Mouse (Mus musculus) right cerebral cortex, postnatal 25 days (tissue): ENCODE measurements around the gene Gpr171.
"Not testable (repeated sequence)": the region's sequence is repeated elsewhere in the genome, so short reads cannot be mapped to it uniquely, and the experiment has no call there.

Source experiments
- DNase-seq: peaks from one replicate; pipeline ENCODE4 v3.0.0; 2022

The Gpr171 gene

GRCm38 (mm10) chr3:59113291-59113690 is 11.7 kb upstream of the Gpr171 start:
- not testable (repeated sequence) for DNase-seq

- DNase-seq = no peak
Observed at GRCm38 (mm10) chr3:59111944-59112343, 10.3 kb upstream of the Gpr171 start.

GRCm38 (mm10) chr3:59109834-59110233 is 8.2 kb upstream of the Gpr171 start:
- DNase-seq = not testable (repeated sequence)

GRCm38 (mm10) chr3:59107439-59107838 is 5.8 kb upstream of the Gpr171 start:
- DNase-seq = no peak

GRCm38 (mm10) chr3:59104462-59104861 is 2.8 kb upstream of the Gpr171 start:
- DNase-seq = no peak

GRCm38 (mm10) chr3:59102146-59102545 is 525 bp upstream of the Gpr171 start:
- DNase-seq = no peak

GRCm38 (mm10) chr3:59098540-59098939 is 3.1 kb downstream of the Gpr171 start:
- DNase-seq = no peak

GRCm38 (mm10) chr3:59097421-59097820 is 4.2 kb downstream of the Gpr171 start:
- DNase-seq = no peak

- no peak for DNase-seq
Observed at GRCm38 (mm10) chr3:59092702-59093101, 8.9 kb downstream of the Gpr171 start.

GRCm38 (mm10) chr3:59080919-59081318 is 20.7 kb downstream of the Gpr171 start:
- no peak for DNase-seq

- DNase-seq = no peak
Observed at GRCm38 (mm10) chr3:59080293-59080916, 21.2 kb downstream of the Gpr171 start.

GRCm38 (mm10) chr3:59079327-59079726 is 22.3 kb downstream of the Gpr171 start:
- DNase-seq = peak; percentile 27

- DNase-seq = no peak
Observed at GRCm38 (mm10) chr3:59078585-59078984, 23.0 kb downstream of the Gpr171 start.

GRCm38 (mm10) chr3:59077278-59077677 is 24.3 kb downstream of the Gpr171 start:
- no peak for DNase-seq

- not testable (repeated sequence) for DNase-seq
Observed at GRCm38 (mm10) chr3:59069071-59069470, 32.5 kb downstream of the Gpr171 start.

GRCm38 (mm10) chr3:59066558-59067294 is 34.9 kb downstream of the Gpr171 start:
- no peak for DNase-seq

- DNase-seq = no peak
Observed at GRCm38 (mm10) chr3:59065937-59066336, 35.7 kb downstream of the Gpr171 start.

GRCm38 (mm10) chr3:59063431-59063830 is 38.2 kb downstream of the Gpr171 start:
- no peak for DNase-seq

GRCm38 (mm10) chr3:59062141-59062540 is 39.5 kb downstream of the Gpr171 start:
- DNase-seq = no peak

GRCm38 (mm10) chr3:59060131-59060530 is 41.5 kb downstream of the Gpr171 start:
- no peak for DNase-seq

- DNase-seq = peak; percentile 64
Observed at GRCm38 (mm10) chr3:59059022-59059541, 42.5 kb downstream of the Gpr171 start.

- DNase-seq = no peak
Observed at GRCm38 (mm10) chr3:59054834-59055535, 46.6 kb downstream of the Gpr171 start.
